Mouse (Mus musculus) midbrain, postnatal 0 days (tissue): Measurements from ENCODE around the gene Igf2bp3. TPM values are rescaled to one million over a fixed set of nuclear protein-coding genes. Genes with fewer than 3 reads are reported as not detected.

Experiments
- ATAC-seq: fragments of 200-750 bp; cut with Nextera tagmentation; 2 replicates; pipeline ENCODE4 v1.8.0; 2017; ENCODE audit warnings: moderate number of reproducible peaks, mild to moderate bottlenecking, moderate TSS enrichment, moderate library complexity; ENCODE audit not compliant: low FRiP score
- DNase-seq: peaks from one replicate; pipeline ENCODE4 v3.0.0-alpha.2; 2015; ENCODE audit warnings: low spot score
- H3K27ac ChIP-seq: fragments of 300-500 bp; sonication (generic); 2 replicates; pipeline ENCODE4 v1.5.1; 2014; ENCODE audit warnings: low read depth, mild to moderate bottlenecking, low read length, mixed read lengths
- H3K27me3 ChIP-seq: fragments of 300-500 bp; sonication (generic); 2 replicates; pipeline ENCODE4 v1.6.1; 2014; ENCODE audit warnings: low read length, control low read depth, mixed read lengths; ENCODE audit not compliant: insufficient read depth
- H3K36me3 ChIP-seq: fragments of 300-500 bp; sonication (generic); 2 replicates; pipeline ENCODE4 v1.6.1; 2014; ENCODE audit warnings: low read length, control low read depth, mixed read lengths; ENCODE audit not compliant: insufficient read depth
- H3K4me1 ChIP-seq: fragments of 300-500 bp; sonication (generic); 2 replicates; pipeline ENCODE4 v1.6.1; 2014; ENCODE audit warnings: mild to moderate bottlenecking, control low read depth, antibody characterized with exemption, low read length, mixed read lengths; ENCODE audit not compliant: insufficient read depth
- H3K4me2 ChIP-seq: fragments of 300-500 bp; sonication (generic); 2 replicates; pipeline ENCODE4 v1.6.1; 2014; ENCODE audit warnings: low read depth, mild to moderate bottlenecking, low read length, mixed read lengths; ENCODE audit not compliant: poor library complexity, severe bottlenecking
- H3K4me3 ChIP-seq: fragments of 300-500 bp; sonication (generic); 2 replicates; pipeline ENCODE4 v1.5.1; 2014; ENCODE audit warnings: low read depth, mild to moderate bottlenecking, low read length, moderate library complexity
- H3K9ac ChIP-seq: fragments of 300-500 bp; sonication (generic); replicated peaks from 2 replicates; pipeline ENCODE4 v1.6.1; 2014; ENCODE audit warnings: mild to moderate bottlenecking, low read length, moderate library complexity, mixed read lengths; ENCODE audit not compliant: poor library complexity, severe bottlenecking
- H3K9me3 ChIP-seq: fragments of 300-500 bp; sonication (generic); 2 replicates; pipeline ENCODE4 v1.6.1; 2016; ENCODE audit warnings: low read length, control low read depth
- CTCF ChIP-seq: IDR thresholded peaks from 2 replicates; pipeline ENCODE4 v1.5.1; 2016; ENCODE audit warnings: antibody characterized with exemption, mild to moderate bottlenecking
- WGBS: fragments of 180-500 bp; shearing (Covaris S2); extraction: QIAGEN DNeasy Blood & Tissue Kit; methylation state at CpG from one replicate; pipeline ENCODE4 v1.1.7; 2014; 5-methylcytosine and 5-hydroxymethylcytosine counted together
- polyA plus RNA-seq: library from polyadenylated mRNA; unstranded; fragments of >200 nt; fragmentation: Nextera tagmentation; extraction: Ambion mirVana; gene quantifications from 2 replicates; pipeline ENCODE4 v1.2.1, GENCODE M21; 2015
- total RNA-seq: library from RNA; depleted of rRNA; stranded (reverse); fragments of >200 nt; gene quantifications from 2 replicates; pipeline ENCODE4 v1.2.3, GENCODE M21; 2014

Gene Igf2bp3
- total and polyA plus RNA-seq, 2 experiments from 2014 or later = 5.4 to 10.6 TPM

DNA sequence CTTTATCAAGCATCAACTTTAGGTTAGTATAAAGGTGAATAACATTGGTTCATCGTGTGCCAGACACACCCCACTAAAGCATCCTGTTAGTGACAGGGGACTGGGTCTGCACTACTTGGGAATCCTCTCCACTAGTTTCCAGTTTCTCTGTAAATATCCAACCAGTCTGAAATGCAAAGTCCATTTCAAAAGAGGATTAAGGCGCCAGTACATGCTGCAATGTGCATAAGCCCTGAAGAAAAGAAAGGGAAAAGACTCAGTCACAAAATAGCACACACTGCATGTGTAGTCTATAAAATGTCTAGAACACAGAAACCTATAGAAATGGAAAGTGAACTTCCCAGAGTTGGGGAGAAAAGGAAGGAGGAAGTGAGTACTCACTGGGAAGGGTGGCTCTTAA is 68.3 kb downstream of the Igf2bp3 start:
- ATAC-seq (no peak), DNase-seq (no peak)
- Histone ChIP-seq H3K27me3 (no peaks in the 10 kb centered on the region), H3K9ac (no peak overlapping the region), H3K4me3 (no peak overlapping the region), H3K4me2 (no peak overlapping the region), H3K9me3 (no peaks in the 10 kb centered on the region), H3K27ac (no peak overlapping the region), H3K36me3 (no peaks in the 10 kb centered on the region), H3K4me1 (no peaks in the 10 kb centered on the region)
- TF ChIP-seq CTCF = no peak
- 50% methylated on average over 2 of the region's 2 CpGs for WGBS

DNA sequence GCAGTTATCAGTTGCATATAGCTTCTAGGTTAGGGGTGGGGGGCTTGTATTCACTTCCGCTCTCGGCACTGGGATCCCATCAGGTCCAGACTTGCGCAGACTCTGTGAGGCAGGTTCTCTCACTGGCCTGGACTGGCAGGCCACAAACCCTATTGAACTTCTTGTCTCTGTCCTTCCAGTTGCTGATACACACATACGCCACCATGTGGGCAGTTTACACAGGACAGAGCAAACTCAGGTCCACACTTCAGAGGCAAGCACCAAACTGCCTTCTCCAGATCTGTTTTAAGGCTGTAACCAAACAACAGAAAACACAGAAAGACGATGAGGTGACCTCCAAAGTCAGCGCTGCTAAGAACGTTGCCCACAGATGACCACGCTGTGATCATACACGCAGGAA is 72.3 kb downstream of the Igf2bp3 start:
- ATAC-seq (no peak), DNase-seq (no peak)
- no peaks in the 10 kb centered on the region for H3K27me3 ChIP-seq
- 0 out of 2 replicates have a peak, but pooled peaks cover 2% of the 10 kb centered on the region for H3K36me3 ChIP-seq
- H3K4me1 ChIP-seq = no peaks in the 10 kb centered on the region
- H3K9me3 ChIP-seq = no peaks in the 10 kb centered on the region
- H3K9ac ChIP-seq = no peak overlapping the region
- H3K4me2 ChIP-seq = no peak overlapping the region
- peak; percentile 56 for TF ChIP-seq CTCF
- H3K27ac ChIP-seq = no peak overlapping the region
- H3K4me3 ChIP-seq = no peak overlapping the region
- WGBS = 92% methylated on average over 9 of the region's 9 CpGs

DNA sequence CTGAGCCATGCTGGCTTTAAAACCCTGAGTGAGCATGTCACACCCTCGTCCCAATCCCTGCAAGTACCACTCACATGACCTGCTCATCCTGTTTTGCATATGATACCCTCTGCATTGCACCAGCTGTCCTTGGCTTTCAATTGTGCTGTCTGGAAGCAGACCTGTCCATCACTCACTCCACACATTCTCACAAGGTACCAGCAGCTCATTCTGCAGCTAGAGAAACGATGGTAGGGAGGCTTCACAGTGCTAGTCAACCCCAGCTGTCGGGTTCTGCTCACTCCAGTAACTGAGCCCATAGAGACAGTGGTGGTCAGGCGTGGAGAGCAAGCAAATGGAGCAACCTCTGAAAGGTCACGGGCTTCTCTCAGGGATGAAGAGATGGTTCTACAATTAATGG is 73.6 kb downstream of the Igf2bp3 start:
- no peak for ATAC-seq
- Histone ChIP-seq H3K9ac (no peak overlapping the region), H3K27ac (no peak overlapping the region), H3K4me3 (no peak overlapping the region), H3K36me3 (0 out of 2 replicates have a peak, but pooled peaks cover 2% of the 10 kb centered on the region), H3K4me1 (no peaks in the 10 kb centered on the region), H3K9me3 (no peaks in the 10 kb centered on the region), H3K4me2 (no peak overlapping the region), H3K27me3 (no peaks in the 10 kb centered on the region)
- 79% methylated on average over 5 of the region's 5 CpGs for WGBS
- no peak for DNase-seq
- TF ChIP-seq CTCF = no peak

GRCm38 (mm10) chr6:49138159-49139051 is 76.4 kb downstream of the Igf2bp3 start:
- no peak for DNase-seq
- Histone ChIP-seq H3K4me1 (no peaks in the 10 kb centered on the region), H3K9me3 (no peaks in the 10 kb centered on the region), H3K27ac (no peak overlapping the region), H3K27me3 (no peaks in the 10 kb centered on the region), H3K4me2 (no peak overlapping the region), H3K4me3 (no peak overlapping the region), H3K36me3 (0 out of 2 replicates have a peak, but pooled peaks cover 2% of the 10 kb centered on the region), H3K9ac (no peak overlapping the region)
- no peak for ATAC-seq
- 82% methylated on average over 17 of the region's 17 CpGs for WGBS
- no peak for TF ChIP-seq CTCF

GRCm38 (mm10) chr6:49136739-49137138 is 78.0 kb downstream of the Igf2bp3 start:
- no peak overlapping the region for H3K9ac ChIP-seq
- no peaks in the 10 kb centered on the region for H3K27me3 ChIP-seq
- 61% methylated on average over 5 of the region's 5 CpGs for WGBS
- no peaks in the 10 kb centered on the region for H3K9me3 ChIP-seq
- H3K27ac ChIP-seq = no peak overlapping the region
- no peak for TF ChIP-seq CTCF
- DNase-seq (no peak), ATAC-seq (no peak)
- no peak overlapping the region for H3K4me2 ChIP-seq
- H3K36me3 ChIP-seq = peaks cover 10% of the 10 kb centered on the region; the same call in 1 of the 2 replicates
- no peaks in the 10 kb centered on the region for H3K4me1 ChIP-seq
- H3K4me3 ChIP-seq = no peak overlapping the region

- Histone ChIP-seq H3K4me3 (no peak overlapping the region), H3K9me3 (no peaks in the 10 kb centered on the region), H3K4me1 (no peaks in the 10 kb centered on the region), H3K9ac (no peak overlapping the region), H3K36me3 (peaks cover 8% of the 10 kb centered on the region; the same call in 1 of the 2 replicates), H3K4me2 (no peak overlapping the region), H3K27ac (no peak overlapping the region), H3K27me3 (no peaks in the 10 kb centered on the region)
- DNase-seq (no peak), ATAC-seq (no peak)
- no peak for TF ChIP-seq CTCF
- 29% methylated on average over 6 of the region's 6 CpGs for WGBS
Observed at GRCm38 (mm10) chr6:49132352-49133090, 82.2 kb downstream of the Igf2bp3 start.
